Mouse (Mus musculus): ENCODE results near the gene Nuak2.

DNA sequence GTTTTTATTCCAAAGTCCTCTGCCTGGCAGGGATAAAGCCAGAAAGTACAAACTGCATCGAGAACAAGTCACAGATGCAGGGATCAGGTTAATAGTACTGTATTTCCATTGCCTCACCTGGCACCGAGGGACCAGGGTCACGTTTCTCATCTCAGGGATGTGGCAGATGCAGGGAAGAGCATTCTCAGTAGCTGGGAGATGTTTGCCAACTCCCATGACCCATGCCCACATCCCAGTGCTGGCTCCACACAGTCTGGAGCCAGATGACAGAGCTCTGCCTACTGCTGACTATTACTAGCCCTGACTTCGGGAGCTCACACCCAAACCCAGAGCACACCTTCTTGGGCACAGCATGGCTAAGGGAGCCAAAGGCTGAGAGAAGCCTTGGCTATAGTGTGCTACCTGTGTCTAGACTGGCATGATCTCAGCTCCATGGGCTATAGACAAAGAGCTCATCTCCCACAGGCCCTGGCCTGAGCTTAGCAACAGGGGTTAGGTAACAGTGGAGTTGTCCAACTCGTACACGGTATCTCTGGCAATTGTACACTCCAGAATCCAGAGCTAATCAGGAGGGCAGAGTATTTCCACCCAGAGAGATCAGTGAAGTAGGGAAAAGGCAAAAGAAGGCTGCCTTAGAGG lies 57.1 kb downstream of the Nuak2 start:
- TF ChIP-seq CTCF (IDR thresholded peaks at IDR 0.05; ENCODE audit: low read depth) (no peak), EP300 (IDR thresholded peaks at IDR 0.05; ENCODE audit: low read depth) (no peak)
